8 mouse cellular contexts compared by ENCODE assay signal in genomic region chr17:86167320-86168230, GRCm38 (mm10). TPM values are rescaled to one million over a fixed set of nuclear protein-coding genes. Genes with fewer than 3 reads are reported as not detected.
DNase-seq lines count a peak whose midpoint lies in the region; ATAC-seq and TF ChIP-seq lines count a peak whose summit lies in the region.

Prkce (plus strand) TSS chr17:86167785.

- peak within 1 kb of the TSS; percentile 92 for H3K9ac ChIP-seq in embryonic facial prominence, embryonic 14.5 days (ENCODE audit: low read depth, low read length)
- peak within 1 kb of the TSS; percentile 94 for H3K9ac ChIP-seq in liver, adult 2 months (ENCODE audit: low read depth, low read length)

- H3K36me3 ChIP-seq in embryonic facial prominence, embryonic 14.5 days (ENCODE audit: control insufficient read depth, insufficient read depth, low read length): 0 out of 2 replicates have a peak, but pooled peaks cover under 1% of the 10 kb centered on the region
- no peaks in the 10 kb centered on the region; the same call in 1 of the 2 replicates for H3K36me3 ChIP-seq in liver, adult 2 months (ENCODE audit: control insufficient read depth, insufficient read depth, low read length)

- peak; percentile 92 for DNase-seq in A20 (ENCODE audit: low read depth, low spot score)
- DNase-seq in adrenal gland, postnatal 4 days (ENCODE audit: low spot score in 2 of 2): peak; percentile 67 to 80
- peak; percentile 96 for DNase-seq in embryonic facial prominence, embryonic 14.5 days (ENCODE audit: low spot score)
- peak; percentile 84 for DNase-seq in heart, adult 8-10 months (ENCODE audit: low spot score)
- peak; percentile 88 for DNase-seq in kidney, adult 9 months
- peak; percentile 76 for DNase-seq in liver, adult 2 months (ENCODE audit: extremely low read depth, low read depth, low spot score)
- peak; percentile 86 to 90 for DNase-seq in spleen, postnatal 36 days (ENCODE audit: low spot score in 2 of 2)

- 0 out of 2 replicates have a peak, but pooled peaks have one; percentile 58 for TF ChIP-seq POLR2A in liver, adult 2 months (IDR thresholded peaks at IDR 0.05; ENCODE audit: extremely low read depth, insufficient read depth, low read length)

- peak; percentile 71 for ATAC-seq in embryonic facial prominence, embryonic 14.5 days (ENCODE audit: low read depth)
- ATAC-seq in monocyte, adult 5-6 weeks (replicated peaks; ENCODE audit: insufficient number of reproducible peaks, low FRiP score, low TSS enrichment, poor library complexity, severe bottlenecking): peak; percentile 41

- peak within 1 kb of the TSS; percentile 79 for H3K4me3 ChIP-seq in embryonic facial prominence, embryonic 14.5 days (ENCODE audit: low read depth, low read length)
- H3K4me3 ChIP-seq in liver, adult 2 months (ENCODE audit: insufficient read depth, low read depth, low read length): peak within 1 kb of the TSS; percentile 80

- peak; percentile 26 for TF ChIP-seq CTCF in liver, adult 2 months (IDR thresholded peaks at IDR 0.05; ENCODE audit: low read depth, low read length)

- peak within 1 kb of the TSS; percentile 92 for H3K4me2 ChIP-seq in embryonic facial prominence, embryonic 14.5 days (ENCODE audit: low read depth, low read length)

- peaks cover 23% of the 10 kb centered on the region for H3K79me2 ChIP-seq in liver, adult 2 months (ENCODE audit: control insufficient read depth, insufficient read depth, low read length)

- H3K9me3 ChIP-seq in embryonic facial prominence, embryonic 14.5 days (ENCODE audit: control insufficient read depth, low read length): no peaks in the 10 kb centered on the region

- H3K27ac ChIP-seq in embryonic facial prominence, embryonic 14.5 days (replicated peaks; ENCODE audit: low read depth, low read length): peak within 1 kb of the TSS; percentile 98
- H3K27ac ChIP-seq in liver, adult 2 months (replicated peaks; ENCODE audit: insufficient read depth, low read depth, low read length): peak within 1 kb of the TSS; percentile 99

- no peaks in the 10 kb centered on the region for H3K27me3 ChIP-seq in embryonic facial prominence, embryonic 14.5 days (replicated peaks; ENCODE audit: control insufficient read depth, insufficient read depth, low read length)
- no peaks in the 10 kb centered on the region for H3K27me3 ChIP-seq in liver, adult 2 months (ENCODE audit: control insufficient read depth, insufficient read depth, low read length)

- WGBS in embryonic facial prominence, embryonic 14.5 days: 0% methylated on average over 35 of the region's 115 CpGs
- whole genome bisulfite sequencing in liver, adult 2 months: 3% methylated on average over 113 of the region's 115 CpGs

- peaks cover 32% of the 10 kb centered on the region for H3K4me1 ChIP-seq in embryonic facial prominence, embryonic 14.5 days (ENCODE audit: control insufficient read depth, insufficient read depth, low read length)
- H3K4me1 ChIP-seq in liver, adult 2 months (ENCODE audit: control insufficient read depth, insufficient read depth, low read length): peaks cover 8% of the 10 kb centered on the region; the same call in 1 of the 2 replicates

RNA-seq across cellular contexts. Expression of gene Prkce, which starts in this region (rescaled TPM):
- 10 to 100 TPM; 25.2 to 27.4 TPM for total RNA-seq in adrenal gland, postnatal 4 days (2021)
- polyA plus RNA-seq in embryonic facial prominence, embryonic 14.5 days (2014; fragmentation: Nextera tagmentation; extraction: Ambion mirVana): 8.7 and 9.7 TPM in 2 replicates
- total RNA-seq in heart, adult 8-10 months (2022): 10 to 100 TPM; 24.0 to 30.1 (median 27.4) TPM
- 6.4 and 7.2 TPM in 2 replicates for total RNA-seq in liver, adult 2 months (2014; rRNA removed)
- polyA plus RNA-seq in liver, adult 2 months (2012; rRNA removed): 1.7 and 2.0 TPM in 2 replicates
- 15.6 to 21.1 TPM (median 15.9 TPM) in 3 replicates for total RNA-seq in monocyte, adult 5-6 weeks (2017)

Comparison
In these comparisons a context has a peak if more than half of its experiments do, and no peak if none do; other contexts are left out.
1. Peak in every context shown above with its lines: DNase-seq, ATAC-seq, H3K4me3 ChIP-seq and H3K27ac ChIP-seq.